19 mouse cellular contexts compared by ENCODE assay signal in the genomic region with DNA sequence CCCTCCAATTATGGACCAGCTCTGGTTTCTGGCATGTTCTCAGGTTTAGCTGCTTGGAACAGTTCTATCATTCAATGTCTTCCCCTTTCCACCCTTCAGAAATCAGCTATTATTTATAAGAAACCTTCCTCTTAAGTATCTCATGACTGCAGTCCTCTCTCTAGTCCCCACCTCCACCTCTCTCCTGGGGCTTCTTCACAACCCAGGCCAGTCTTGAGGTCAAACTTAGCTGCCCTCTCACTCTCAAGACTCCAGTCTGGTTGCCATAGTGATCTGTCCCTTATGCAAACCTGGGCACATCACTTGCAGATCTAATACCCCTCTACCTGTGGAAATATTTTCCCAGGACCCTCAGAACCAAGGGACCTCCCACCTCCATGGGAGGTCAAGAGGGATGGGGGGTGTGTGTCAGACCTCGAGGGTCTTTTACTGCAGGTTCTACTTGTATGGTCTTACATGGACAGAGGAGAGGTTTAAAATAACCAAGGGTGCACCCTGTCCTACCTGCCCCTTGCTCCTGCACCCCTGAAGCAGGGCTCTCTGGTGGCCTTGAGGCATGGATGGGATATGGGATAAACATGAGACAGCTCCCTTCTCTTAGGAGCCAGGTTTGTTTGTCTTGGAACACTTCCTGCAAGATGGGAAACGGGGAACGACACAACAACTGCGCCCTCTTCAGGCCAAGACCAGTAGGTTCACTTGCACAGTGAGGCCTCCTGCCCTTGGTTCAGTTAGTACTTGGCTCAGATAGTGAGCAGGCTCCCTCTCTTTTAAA. TPM values are rescaled to one million over a fixed set of nuclear protein-coding genes. Genes with fewer than 3 reads are reported as not detected.
DNase-seq lines count a peak whose midpoint lies in the region; ATAC-seq lines count a peak whose summit lies in the region.
"Not testable (repeated sequence)": the region's sequence is repeated elsewhere in the genome, so short reads cannot be mapped to it uniquely, and the experiment has no call there.
"Had no signal": no experiment of that assay in that cellular context is flagged by ENCODE, and none has a peak within 500 bp of the region (broad histone marks: within the 10 kb centered on the region; RNA-seq: fewer than 3 reads in every experiment).

No protein-coding gene starts in this region.

- H3K36me3 ChIP-seq in heart, embryonic 11.5 days (ENCODE audit: control insufficient read depth, insufficient read depth, low read length), result not testable (repeated sequence)

- peak; percentile 29 for DNase-seq in adrenal gland, postnatal 14 days
- DNase-seq in gastrocnemius, adult 8-10 months (ENCODE audit: low spot score in 2 of 2), result peak; percentile 47 to 53
- peak; percentile 44 for DNase-seq in kidney, postnatal 14 days
- peak; percentile 56 to 60 for DNase-seq in lung, postnatal 4 days
- peak; percentile 65 for DNase-seq in testis, postnatal 10 days (ENCODE audit: low spot score)
- peak; percentile 61 for DNase-seq in urinary bladder, postnatal 10 days (ENCODE audit: low spot score)

- not testable (repeated sequence) for H3K9ac ChIP-seq in heart, embryonic 11.5 days (ENCODE audit: low read depth, low read length)

- H3K27me3 ChIP-seq in heart, embryonic 11.5 days (ENCODE audit: control insufficient read depth, insufficient read depth, low read length), result not testable (repeated sequence)

- no CpG with 5 or more reads among the region's 4 CpGs for WGBS in heart, embryonic 11.5 days (ENCODE audit: insufficient replicate concordance)

- not testable (repeated sequence) for H3K4me1 ChIP-seq in heart, embryonic 11.5 days (ENCODE audit: control insufficient read depth, insufficient read depth, low read length)

- H3K4me3 ChIP-seq in heart, embryonic 11.5 days (ENCODE audit: low read depth, low read length), result not testable (repeated sequence)

- not testable (repeated sequence) for H3K9me3 ChIP-seq in heart, embryonic 11.5 days (replicated peaks; ENCODE audit: control insufficient read depth, low read length)

- H3K27ac ChIP-seq in heart, embryonic 11.5 days (ENCODE audit: low read depth, low read length), result not testable (repeated sequence)

- H3K4me2 ChIP-seq in heart, embryonic 11.5 days, result not testable (repeated sequence)

- 0 out of 2 replicates have a peak, but pooled peaks have one; percentile 20 for ATAC-seq in heart, embryonic 11.5 days (replicated peaks; ENCODE audit: insufficient number of reproducible peaks, low FRiP score, low TSS enrichment)

RNA-seq across cellular contexts. Expression of a gene that starts 24.7 kb away (rescaled TPM):
- 0.15 and 0.30 TPM in 2 replicates for total RNA-seq in adrenal gland, postnatal 14 days (2021)
- total RNA-seq in gastrocnemius, adult 8-10 months (2022), result under 1 TPM in 3 of 4 experiments, not detected in 1; 0.31 to 0.85 (median 0.39) TPM
- not detected in 2 replicates for polyA plus RNA-seq in heart, embryonic 11.5 days (2014; fragmentation: Nextera tagmentation; extraction: Ambion mirVana)
- total RNA-seq: adrenal gland, adult 18-20 months; neutrophil, adult 5-6 weeks had no signal
- polyA plus RNA-seq: embryonic facial prominence, embryonic 11.5 days; erythroblast, embryonic 14.5 days; forebrain, embryonic 14.5 days; G1E; heart, embryonic 12.5 days; hindbrain, embryonic 15.5 days; large intestine, adult 2 months; limb, embryonic 15.5 days; liver, postnatal 0 days; macrophage had no signal
